Mouse (Mus musculus): ENCODE results near the gene Ccdc189.

Ccdc189 gene

GRCm38 (mm10) chr7:127592575-127592974, 4.2 kb upstream of the Ccdc189 start:
- no peak for DNase-seq (ENCODE audit: low spot score)

DNA sequence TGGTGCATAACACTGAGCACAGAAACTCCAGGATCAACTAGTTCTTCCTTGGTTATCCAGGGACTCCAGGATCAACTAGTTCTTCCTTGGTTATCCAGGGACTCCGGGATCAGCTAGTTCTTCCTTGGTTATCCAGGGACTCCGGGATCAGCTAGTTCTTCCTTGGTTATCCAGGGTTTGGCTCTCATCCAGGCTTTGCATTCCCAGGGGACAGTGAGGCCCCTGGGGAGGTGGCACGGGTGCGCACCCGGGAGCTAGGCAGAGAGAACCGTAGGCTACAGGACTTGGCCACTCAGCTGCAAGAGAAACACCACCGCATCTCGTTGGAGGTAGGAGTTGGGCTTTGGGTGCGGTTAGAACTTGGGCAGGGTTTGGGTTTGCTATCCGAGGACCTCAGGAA, 2.7 kb upstream of the Ccdc189 start:
- DNase-seq (ENCODE audit: low spot score), result no peak

DNA sequence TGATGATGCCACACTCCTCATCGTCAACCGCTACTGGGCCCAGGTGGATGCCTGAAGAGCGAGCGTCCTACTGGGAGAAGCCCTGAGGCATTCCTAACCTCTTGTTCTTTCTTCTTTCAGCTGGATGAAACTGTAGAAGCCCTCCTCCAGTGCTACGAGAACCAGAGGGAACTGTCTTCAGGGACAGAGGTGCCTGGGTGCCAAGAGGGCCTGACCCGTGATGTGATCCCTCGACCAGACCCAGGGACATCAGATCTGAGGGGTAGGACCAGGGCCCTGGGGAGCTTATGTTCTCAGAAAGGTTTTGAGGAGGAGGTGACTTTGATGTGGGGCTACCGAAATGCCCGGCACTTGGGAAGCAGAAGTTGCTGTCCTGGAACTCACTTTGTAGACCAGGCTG, 1.2 kb upstream of the Ccdc189 start:
- DNase-seq (ENCODE audit: low spot score), result no peak

GRCm38 (mm10) chr7:127588901-127589300, 506 bp upstream of the Ccdc189 start:
- no peak for DNase-seq (ENCODE audit: low spot score)

DNA sequence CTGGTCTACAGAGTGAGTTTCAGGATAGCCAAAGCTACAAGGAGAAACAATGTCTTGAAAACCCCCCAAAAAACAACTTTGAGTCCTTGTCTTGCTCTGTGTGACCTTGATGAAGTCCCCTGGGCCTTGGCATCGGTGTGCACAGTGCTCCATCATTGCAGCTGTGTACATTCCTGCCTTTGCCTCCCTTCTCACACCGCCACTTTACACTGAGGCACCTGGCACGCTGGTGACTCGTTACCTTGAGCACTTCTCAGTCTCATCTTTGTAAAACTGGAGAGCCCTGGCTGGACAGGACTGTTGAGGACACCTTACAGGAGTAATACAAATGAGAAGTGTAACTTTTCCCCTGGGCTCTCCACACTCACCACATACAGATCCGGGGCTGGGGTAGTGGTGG, 1.2 kb downstream of the Ccdc189 start:
- peak; percentile 15 for DNase-seq (ENCODE audit: low spot score)

DNA sequence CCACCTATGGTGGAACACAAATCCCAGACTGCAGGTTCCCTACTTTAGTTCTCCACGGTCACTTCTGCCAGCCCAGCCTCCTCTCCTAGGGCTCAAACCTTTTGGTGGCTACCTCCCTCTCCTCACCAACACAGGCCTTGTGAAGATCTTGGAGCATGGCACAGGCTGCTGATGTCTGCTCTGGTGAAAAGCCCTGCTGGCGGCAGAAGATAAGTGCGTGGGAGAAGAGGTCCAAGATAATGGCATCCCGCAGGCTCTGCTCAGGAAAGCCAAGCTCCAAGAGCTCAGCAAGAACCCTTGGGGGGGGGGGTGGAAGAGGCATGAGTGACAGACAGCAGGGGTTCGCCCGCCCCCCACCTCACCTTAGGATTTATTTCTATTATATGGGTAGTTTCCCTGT, 2.2 kb downstream of the Ccdc189 start:
- no peak for DNase-seq (ENCODE audit: low spot score)

DNA sequence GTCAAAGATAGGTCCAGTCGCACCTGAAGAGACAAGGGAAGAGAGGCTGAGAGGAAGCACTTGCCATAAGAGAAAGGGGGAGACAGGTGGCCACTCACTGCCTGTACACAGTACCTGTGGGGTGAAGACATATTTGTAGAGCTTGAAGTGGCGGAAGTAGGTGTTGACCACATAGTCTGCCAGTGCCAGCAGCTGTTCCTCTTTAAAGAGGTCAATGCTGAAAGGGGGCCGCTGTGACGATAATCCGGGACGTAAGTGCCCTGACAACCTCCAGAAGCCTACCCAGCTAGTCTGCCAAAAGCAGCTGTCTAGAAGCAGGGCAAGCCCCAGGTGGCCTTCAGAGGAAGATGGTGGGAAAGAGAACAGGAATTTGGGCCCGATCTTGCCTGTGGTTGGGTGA, 3.4 kb downstream of the Ccdc189 start:
- no peak for DNase-seq (ENCODE audit: low spot score)

GRCm38 (mm10) chr7:127583260-127583659, 5.1 kb downstream of the Ccdc189 start:
- no peak for DNase-seq (ENCODE audit: low spot score)

DNA sequence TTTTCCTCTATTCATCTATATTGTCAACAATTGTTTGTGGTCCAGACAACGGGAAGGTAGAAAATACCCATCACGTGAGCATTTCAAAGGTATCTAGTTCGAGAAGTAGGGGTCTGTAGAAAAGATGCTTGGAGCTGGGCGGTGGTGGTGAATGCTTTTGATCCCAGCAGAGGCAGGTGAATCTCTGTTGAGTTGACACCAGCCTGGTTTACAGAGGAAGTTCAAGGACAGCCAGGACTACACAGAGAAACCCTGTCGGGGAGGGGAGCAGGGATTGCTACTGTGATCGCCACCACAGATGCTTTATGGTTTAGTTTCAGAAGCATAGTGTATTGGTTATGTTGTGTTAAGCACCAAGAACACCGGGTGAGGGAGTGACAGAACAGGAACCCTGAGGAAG, 14.3 kb downstream of the Ccdc189 start:
- DNase-seq (ENCODE audit: low spot score), result no peak

- peak; percentile 21 for DNase-seq (ENCODE audit: low spot score)
Observed at GRCm38 (mm10) chr7:127573503-127574008, 14.8 kb downstream of the Ccdc189 start.

DNA sequence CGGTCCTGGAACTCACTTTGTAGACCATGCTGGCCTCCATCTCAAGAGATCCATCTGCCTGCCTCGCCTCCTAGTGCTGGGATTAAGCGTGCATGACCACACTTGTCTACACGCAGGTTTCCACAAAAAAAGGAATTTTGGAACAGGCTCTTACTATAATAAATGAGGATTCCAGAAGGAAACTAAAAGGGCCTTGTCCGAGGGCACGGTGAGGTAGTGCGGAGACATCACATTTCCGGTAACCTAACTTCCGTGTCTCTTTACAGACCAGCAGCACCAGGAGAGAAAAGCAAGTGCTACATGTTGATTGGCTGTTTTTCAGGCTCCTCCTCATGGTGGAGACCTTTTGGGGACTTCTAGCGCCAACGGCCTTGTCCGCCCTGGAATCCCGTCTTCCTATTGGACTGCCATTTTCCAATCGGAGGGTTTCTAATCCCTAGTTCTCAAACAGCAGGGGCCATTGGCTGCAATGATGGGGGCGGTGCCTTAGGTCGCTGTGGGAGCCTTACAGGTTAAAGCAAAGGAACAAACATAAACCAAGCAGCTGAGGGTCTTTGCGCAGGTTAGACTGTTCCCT, 15.4 kb downstream of the Ccdc189 start, which contains the start of gene Phkg2:
Gene Phkg2, plus strand, starts transcription at position 446 of the 577 bp plus-strand sequence.
- DNase-seq (ENCODE audit: low spot score), result peak; percentile 98

DNA sequence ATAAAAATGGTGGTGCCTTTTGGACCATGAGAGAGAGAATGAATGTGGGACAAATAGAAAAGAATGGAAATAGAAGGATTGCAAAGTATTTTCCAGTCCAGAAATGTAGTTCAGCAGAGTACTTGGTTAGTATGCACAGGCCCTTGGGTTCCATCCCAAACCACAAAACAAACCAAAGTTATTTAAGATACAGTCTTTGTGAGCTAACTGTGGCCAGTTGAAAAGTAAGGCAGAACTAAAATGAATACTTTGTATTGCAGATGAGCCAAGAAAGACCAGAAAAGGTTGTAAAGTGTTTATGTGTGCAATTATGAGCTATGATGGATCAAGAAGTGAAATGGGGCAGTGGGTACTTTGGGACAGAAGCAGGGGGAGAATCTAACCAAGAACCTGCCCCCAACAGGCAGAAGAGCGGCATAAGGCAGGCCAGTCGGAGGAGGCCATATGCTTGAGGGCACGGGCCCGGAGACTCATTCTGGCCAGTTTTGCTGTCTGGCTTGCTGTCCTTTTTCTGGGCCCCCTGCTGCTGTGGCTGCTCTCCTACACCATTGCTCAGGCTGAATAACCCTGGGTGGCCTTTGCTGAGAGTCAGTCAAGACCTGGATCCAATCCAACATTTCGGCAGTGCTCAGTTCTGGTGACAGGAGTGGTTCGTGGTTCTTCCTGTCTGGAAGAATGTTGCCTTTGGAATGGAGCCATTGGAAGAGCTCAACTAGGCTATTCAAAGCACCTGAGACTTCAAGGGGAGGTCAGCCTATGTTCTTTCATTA, 23.8 kb downstream of the Ccdc189 start:
- peak; percentile 71 for DNase-seq (ENCODE audit: low spot score)

DNA sequence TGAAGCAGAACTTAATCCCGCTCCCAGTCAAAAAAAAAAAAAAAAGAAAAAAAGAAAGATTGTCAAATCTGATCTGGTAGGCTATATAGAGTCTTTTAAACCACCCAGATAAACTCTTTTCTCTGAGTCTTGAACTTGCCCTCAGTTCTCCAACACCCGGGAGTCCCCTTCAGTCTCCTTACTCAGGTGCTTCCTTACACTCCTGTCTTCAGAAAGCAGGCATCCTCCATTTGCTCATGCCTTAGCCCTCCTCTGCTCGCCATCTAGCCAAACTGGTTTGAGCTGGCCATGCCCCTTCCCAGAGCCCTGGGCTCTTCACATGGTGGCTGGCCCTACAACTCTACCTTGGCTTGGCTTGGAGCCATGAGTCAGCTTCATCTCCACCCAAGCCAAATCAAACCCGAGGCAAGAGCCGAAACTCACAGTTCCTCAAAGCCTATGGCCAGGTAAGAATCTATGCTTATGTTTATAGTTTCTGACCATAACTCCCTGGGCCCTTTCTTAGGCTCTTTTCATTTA, 27.0 kb downstream of the Ccdc189 start, which contains the start of gene Tmem265:
Gene Tmem265, plus strand, starts transcription at position 51 of the 519 bp plus-strand sequence.
- no peak for DNase-seq (ENCODE audit: low spot score)

- no peak for DNase-seq (ENCODE audit: low spot score)
Observed at GRCm38 (mm10) chr7:127560580-127560979, 27.8 kb downstream of the Ccdc189 start.

GRCm38 (mm10) chr7:127551558-127551957, 36.8 kb downstream of the Ccdc189 start:
- DNase-seq (ENCODE audit: low spot score), result no peak

DNA sequence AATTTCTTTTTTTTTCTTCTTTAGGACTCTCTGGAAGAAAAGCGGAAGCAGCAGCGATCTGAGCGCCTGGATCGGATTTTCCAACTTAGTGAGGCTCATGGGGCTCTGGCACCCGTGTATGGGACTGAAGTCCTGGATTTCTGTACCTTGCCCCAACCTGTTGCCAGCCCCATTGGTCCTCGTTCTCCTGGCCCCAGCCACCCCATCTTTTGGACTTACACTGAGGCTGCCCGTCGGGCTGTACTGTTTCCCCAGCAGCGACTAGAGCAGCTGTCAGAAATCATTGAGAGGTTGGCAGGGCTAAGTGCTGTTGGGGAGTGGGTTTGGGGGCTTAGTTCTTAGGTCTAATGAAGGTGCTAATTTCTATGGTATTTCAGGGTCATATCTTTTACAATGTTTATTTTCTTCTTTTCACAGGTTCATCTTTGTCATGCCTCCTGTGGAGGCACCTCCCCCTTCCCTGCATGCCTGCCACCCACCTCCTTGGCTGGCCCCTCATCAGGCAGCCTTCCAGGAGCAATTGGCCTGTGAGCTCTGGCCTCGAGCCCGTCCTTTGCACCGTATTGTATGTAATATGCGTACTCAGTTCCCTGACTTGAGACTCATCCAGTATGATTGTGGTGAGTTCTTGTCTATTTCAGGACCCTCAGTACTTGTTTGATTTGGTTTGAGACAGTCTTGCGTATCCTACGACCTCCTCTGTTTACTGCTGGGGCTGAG, 39.1 kb downstream of the Ccdc189 start:
- DNase-seq (ENCODE audit: low spot score), result peak; percentile 23

DNA sequence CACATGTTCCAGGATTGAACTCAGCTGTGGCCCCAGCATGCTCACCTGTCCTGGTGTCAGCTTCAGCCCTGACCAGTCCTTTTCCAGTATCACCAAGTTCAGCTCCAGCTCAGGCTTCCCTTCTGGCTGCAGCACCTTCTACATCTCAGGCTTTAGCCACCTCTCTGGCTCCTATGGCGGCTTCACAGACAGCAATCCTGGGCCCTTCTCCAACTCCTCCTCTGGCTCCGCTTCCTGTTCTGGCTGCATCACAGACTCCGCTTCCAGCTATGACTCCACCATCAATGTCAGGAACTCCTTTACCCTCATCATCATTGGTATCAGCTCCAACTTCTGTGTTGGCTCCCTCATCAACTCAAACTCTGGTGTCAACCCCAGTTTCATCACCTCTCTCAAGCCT, 46.7 kb downstream of the Ccdc189 start:
- no peak for DNase-seq (ENCODE audit: low spot score)

Measured in MN1 (cell line).